Mouse (Mus musculus) bone marrow macrophage, adult 2 months (primary cell): ENCODE measurements around the gene Kif20b.

Experiments used
- CTCF ChIP-seq: IDR thresholded peaks from 2 replicates; pipeline ENCODE4 v1.5.1; 2012; ENCODE audit warnings: low read depth, mild to moderate bottlenecking, low read length, moderate library complexity
- POLR2A ChIP-seq: IDR thresholded peaks from 2 replicates; pipeline ENCODE4 v1.6.1; 2012; ENCODE audit warnings: mild to moderate bottlenecking, low read depth, low read length, borderline replicate concordance

- TF ChIP-seq CTCF (no peak), POLR2A (no peak)
Observed at GRCm38 (mm10) chr19:35017474-35018208, 95.5 kb downstream of the Kif20b start.
